Mouse (Mus musculus) CH12F3 (cell line): ENCODE data around the gene S100pbp.

ENCODE experiments used
- in situ Hi-C: fragments of 300-500 bp; cut with MboI; formaldehyde crosslinking; loops from 2 replicates; pipeline ENCODE4 v1.14.3; 2020; ENCODE audit warnings: low sequenced_read_pairs

The S100pbp gene

DNA sequence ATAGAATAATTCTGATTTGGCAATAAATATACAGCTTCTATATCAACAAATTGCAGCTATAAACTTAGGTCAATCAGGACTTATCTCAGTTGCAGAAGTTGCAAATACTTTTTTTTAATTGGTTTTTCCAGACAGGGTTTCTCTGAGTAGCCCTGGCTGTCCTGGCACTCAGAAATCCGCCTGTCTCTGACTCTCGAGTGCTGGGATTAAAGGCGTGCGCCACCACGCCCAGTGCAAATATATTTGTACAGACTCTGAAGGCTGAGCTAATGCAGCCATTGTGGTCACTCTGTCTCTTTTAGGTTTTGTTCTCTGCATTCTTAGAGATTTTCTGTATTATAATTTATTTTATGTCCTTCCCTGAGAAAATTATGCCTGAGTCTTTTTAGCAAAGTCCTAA, 32.0 kb downstream of the S100pbp start:
- in situ Hi-C loops: no loop called here

DNA sequence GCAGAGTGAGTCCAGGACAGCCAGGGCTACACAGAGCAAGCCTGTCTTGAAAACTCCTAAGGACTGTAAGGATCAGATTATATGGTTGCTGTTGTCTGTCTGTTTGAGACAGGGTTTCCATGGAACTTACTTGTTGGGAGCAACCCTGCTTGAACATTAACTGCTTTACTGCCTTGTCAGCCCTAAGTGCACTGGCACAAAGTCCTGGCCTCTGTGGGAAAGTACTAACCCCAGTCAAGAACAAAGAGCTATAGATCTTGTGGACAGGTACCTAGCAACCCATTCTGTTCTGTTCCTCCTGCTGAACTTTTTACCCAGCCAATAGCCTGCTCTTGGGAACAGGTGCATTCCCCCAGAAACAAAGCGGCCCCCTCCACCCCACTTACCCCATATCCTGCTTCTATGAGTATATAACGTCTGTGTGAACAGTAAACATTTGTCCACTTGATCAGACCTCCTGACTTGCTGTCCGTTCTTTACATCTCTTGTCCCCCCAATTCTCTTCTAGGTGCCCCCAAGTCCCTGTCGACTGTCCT, 38.2 kb downstream of the S100pbp start:
- in situ Hi-C loops: no loop called here

DNA sequence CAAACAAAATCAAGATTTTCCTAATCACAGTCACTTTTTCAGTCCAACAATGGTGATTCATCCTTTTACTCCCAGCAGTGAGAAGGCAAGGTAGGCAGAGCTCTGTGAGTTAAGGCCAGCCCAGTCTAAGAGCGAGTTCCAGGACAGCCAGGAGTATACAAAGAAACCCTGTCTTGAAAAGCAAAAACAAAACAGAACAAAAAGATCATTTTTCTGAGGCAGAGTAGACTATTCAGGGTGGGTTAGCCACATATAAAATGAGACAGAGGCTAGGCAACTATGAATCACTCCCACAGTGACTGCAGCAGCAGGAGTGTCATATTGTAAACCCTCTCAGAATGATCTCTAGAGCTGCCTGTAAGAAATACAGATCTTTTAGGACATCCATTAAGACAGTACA, 40.2 kb downstream of the S100pbp start:
- in situ Hi-C loops: no loop called here

DNA sequence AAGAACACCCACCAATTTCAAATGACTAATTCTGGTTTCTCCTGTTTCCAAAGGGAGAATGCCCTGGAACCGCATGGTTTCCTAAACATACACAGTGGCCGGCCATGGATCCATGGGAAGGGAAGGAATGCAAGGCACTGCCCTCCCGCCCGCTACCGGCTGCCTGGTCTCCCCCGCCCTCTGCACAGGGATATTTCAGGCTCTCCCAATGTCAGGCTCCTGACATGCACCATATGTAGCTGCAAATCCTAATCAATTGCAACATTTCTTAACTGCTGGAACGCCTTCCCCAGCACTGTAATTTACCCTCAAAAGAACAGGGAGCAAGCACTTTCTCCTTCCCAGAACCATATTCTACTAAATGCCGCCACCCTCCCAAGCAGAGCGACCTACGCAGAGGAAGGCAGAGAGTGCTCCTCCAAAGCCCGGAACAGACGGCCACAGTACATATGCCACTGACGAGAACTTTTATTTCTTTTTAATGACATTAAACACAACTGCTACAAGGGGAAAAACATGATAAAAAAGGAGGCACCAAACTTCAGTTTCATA, 41.9 kb downstream of the S100pbp start:
- in situ Hi-C loops: no loop called here

DNA sequence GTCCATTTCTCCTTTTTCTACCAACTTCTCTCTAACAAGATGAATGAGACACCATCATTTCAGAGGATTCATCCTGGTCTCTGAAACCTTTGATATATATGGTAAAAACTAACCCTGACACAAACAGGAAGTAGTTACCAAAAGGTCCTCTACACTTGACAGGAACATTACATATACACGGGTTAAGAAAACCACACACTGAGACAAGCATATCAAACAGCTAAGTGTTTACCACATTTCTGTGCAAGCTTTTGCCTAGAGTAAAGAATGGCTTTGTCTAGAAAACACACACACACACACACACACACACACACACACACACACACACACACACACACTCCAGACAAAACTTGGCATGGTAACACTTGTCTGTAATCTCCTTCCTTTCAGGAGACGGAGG, 43.1 kb downstream of the S100pbp start:
- in situ Hi-C loops: no loop called here

DNA sequence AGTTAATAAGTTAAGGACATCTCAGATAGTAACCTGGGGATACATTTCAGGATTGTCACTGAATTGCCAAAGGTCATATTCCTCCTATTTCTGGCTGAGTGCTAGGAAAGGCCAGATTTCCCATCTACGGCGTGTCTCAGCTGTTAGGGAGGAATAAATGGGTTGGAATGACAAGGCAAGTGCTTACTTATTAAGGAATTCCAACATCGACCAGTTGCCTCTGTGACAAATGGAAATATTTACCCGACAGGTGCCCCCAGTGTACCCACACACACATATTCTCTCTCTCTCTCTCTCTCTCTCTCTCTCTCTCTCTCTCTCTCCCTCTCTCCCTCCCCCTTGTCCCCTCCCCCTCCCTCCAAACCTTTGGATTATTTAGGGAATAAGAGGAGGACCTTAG, 43.6 kb downstream of the S100pbp start:
- in situ Hi-C loops: no loop called here

DNA sequence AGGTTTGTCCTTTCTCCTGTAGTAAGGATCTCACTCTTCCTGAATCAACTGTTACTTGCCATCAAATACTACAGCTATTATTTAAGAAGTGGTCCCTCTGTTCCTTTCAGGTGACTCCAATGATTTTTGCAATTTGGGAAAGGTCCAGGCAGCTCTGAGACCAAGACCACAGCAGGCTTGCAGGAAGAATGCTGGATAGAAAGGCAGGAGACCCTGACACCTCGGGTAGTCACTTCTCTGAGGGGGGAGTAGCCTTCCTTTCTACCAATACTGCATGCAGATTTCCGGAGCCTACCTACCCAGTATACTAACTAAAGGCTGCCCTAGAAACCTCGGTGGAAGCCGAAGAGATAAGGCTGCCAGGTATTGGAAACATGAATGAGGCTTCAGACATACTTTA, 44.1 kb downstream of the S100pbp start:
- in situ Hi-C loops: no loop called here

DNA sequence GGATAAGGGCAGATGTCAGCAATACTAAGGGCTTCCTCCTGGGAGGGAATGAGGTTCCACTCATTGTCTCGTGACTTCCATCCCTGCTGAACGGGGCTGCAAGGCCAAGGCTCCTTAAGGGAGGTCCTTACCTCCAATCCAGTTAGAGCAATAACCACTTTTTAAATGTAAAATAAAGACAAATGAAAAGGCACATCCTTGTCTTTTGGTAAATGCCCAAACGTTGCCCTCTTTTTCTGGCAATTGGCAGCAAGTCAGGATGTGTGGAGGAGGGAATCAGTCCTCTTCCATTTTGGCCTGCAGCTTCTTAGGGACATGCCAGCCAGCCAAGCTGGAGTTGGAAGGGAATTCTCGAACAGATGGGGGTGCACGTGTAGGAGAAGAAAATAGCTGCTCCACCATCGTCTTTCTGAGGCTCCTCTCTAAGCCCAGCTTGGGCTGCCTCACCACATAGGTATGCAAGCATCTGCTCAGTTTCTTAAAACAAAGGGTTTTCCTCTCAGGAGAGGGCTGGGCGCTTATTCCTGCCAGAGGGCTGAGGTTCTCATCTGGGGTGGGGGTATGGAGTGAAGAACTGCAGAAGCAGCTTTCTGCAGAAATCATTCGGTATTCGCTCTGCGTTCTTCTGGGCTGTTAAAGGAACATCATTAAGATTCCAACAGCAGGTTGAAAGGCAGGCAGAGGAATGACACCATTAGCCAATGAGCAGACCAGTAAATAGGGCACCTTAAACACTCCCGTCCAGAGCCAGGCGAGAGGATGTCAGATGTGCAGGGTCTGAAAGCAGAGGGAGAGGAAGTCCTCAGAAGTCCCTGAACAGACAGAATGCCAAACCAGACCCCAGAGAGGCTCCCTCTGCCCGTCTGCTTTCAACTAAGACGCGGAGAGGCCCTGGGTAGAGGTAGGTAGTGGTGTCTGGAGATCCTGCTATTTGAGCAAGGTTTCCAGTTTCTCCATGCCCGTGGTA, 44.8 kb downstream of the S100pbp start:
- in situ Hi-C loops: no loop called here

DNA sequence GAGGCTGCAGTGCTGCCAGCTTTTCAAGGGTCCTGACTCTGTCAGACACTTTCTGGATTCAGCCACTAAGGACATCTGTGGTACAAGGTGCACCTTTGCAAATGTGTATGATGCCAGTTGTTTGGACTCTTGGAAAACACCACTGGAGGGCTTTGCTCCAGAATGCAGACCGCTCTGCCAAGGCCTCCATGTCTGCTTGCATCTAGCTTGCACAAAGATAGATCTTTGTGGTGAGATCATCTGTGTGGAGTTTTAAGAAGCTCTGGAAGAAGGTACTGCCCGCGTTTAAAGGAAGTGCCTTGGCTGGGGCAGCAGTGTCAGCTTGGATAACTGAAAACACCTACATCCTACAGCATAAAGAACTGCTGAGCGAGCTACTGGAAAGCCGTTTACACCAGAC, 46.0 kb downstream of the S100pbp start:
- in situ Hi-C loops: no loop called here

DNA sequence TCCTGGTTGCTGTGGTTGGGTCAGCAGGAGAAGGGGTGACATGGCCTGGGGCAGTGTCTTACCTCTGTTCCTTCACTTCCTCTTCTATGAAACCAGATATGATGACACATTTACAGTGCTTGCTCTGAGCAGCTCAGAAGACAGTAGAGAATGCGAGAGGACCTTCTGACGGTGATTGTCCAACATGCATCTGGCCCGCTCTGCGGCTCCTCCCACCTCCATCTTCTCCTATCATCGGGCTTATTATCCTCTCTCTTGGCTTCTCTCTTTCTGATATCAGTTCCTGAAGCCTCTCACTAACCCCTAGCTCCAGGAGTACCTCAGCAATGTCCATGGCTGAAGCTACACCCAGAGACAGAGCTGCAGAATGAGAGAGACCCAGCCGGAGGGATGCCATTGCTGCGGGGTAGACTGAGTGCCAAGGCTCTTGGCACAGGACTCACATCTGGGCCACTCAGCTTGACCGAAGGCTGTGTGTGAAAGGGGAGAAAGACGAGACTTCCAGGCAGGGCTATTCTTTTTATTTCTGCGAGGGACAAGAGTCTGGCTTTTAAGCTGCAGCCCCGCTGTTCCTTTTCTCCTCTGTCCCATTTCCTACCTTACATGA, 47.0 kb downstream of the S100pbp start:
- in situ Hi-C loops: no loop called here

DNA sequence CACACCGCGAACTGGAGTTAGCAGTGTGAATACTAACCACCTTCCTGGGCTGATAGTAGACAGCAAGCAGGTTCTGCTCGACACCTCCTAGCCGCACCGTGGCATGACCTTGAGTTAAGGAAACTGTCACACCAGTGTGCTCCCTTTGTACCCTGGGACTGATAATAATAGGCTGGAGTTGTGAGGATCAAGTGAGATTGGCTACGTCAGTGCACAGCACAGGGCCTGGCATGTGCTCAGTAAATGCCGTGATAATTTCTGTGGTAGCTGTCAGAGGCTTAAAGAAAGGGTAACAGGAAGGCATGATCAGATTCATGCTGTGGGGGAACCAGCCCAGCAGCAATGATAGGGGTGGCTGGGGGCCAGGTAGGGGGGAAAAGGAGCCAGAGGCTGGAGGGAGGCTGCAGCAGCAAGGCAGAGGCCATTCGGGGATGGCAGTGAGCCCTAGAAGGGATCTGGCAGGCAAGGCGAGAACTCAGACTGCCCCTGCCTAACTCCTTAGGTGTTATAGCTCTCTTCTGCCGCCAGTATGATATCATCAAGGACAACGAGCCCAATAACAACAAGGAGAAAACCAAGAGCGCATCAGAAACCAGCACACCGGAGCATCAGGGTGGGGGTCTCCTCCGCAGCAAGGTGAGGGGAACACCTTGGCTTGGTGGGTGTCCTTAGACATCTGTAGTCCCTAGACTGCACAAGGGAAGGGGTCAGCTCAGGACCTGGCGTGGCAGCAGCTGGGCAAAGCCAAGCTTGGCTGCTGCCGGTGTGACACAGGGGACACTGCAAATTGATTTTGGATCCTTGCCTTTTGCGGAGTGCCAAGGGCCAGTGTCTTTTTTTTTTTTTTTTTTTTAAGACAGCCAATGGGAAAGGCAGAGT, 47.7 kb downstream of the S100pbp start:
- in situ Hi-C loops: no loop called here

DNA sequence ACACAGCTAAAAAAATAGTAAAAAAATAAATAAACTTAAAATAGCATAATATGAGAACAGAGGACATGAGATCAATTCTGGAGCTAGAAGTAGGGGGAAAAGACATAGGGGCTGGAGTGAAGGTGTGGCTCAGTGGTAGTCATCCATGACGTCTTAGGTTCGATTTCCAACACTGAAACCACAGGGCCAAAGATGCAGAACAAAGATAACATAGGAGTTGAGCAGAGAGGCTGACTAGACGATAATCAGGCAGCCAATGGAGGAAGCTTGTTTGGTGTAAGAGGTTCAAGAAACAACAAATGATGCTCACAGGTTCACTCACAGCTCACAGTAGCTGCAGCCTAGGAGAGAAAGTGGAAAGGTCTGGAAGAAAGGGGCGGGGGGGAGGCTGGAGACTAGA, 48.7 kb downstream of the S100pbp start:
- in situ Hi-C loops: no loop called here

DNA sequence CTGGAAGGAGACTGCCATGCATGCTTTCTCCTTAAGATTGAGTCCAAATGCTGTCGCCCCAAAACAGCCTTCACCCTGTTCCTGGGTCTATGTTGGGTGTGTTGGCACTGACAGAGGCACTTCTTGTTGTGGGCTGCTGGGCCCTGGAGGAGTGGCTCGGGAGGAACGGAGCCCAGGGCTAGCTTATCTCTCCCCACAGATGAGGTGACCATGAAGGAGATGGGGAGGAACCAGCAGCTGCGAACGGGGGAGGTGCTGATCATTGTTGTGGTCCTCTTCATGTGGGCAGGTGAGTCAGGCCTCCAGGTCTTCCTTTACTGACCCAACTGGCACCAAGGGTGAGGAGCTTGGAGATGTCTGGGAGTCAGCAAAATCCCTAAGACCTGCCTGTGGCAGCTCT, 49.9 kb downstream of the S100pbp start:
- in situ Hi-C loops: no loop called here

DNA sequence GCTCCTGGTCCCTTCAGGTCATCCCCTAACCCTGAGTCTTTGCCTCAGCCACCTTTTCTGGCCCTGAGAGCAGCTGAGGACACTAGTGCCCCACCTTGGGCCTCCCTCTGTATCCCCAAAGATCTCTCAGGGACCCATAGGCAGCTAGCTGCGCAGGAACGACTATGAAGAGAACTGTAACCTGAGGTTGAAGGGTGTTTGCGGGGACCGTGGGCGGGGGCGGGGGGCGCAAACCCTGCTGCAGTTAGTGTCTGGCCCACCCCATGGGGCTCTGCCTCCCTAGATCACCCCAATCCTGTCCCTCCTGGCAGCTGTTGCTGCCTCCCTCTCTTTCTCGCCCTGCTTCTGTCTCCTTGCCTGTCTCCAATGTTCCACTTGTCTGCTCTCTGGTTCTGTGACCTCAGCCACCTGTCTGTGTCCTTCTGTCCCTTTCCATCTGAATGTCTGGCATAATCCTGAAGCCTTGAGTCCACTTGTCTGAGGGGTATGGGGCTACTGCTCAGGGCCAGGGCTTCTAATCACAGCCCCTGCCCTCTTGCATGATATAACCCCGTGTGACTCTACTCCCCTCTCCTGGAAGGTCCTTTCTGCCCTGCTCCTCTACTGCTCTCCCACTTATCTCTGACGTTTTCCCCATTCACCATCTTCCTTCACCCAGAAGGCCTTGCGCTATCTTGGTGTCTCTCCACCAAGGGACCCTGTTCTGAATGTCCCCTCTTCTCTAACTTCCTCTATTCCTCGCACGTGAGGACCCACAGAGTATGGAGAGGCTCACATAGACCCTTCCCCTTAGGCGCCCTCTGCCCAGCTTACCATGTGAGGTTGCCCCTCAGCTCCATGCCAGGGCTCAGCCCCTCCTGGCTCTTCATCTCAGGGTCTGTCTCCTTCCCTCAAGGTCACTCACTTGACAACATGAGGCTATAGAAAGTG, 51.9 kb downstream of the S100pbp start:
- in situ Hi-C loops: no loop called here

DNA sequence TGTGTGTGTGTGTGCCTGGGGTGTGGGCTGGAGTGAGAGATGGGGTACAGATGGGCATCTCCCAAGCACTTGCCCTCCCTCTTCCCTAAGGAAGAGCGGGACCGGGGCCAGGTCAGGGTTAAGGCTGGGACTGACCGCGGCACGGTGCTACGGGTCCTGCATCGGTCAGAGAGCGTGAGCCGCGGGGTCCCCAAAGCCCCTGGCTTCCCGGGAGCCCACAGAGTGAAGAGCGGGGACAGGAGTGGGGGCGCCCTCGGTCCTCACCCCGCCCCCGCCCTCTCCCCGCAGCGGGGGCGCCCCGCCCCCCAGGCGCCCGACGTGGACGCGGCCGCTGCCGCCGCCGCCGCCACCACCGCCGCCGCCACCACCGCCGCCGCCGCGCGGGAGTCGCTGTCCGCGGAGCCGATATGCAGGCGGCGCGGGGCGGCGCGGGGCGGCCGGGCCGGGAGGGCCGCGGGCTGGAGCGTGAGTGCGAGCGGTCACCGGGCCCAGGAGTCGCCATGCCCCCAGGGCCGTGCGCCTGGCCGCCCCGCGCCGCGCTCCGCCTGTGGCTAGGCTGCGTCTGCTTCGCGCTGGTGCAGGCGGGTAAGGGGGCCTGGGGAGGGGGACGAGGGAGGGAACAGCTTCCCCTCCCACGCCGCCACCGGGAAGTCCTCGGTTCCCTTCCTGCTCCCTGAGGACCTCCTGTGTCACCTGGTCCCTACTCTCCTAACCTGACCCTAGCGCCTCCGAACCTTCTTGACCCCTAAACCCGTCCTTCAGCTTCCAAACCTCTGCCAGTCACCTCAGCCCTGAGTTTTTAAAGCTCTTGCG, 52.7 kb downstream of the S100pbp start, which contains the start of gene Fndc5:
Gene Fndc5, plus strand, starts transcription at position 421 of the 813 bp plus-strand sequence.
- in situ Hi-C loops: no loop called here

DNA sequence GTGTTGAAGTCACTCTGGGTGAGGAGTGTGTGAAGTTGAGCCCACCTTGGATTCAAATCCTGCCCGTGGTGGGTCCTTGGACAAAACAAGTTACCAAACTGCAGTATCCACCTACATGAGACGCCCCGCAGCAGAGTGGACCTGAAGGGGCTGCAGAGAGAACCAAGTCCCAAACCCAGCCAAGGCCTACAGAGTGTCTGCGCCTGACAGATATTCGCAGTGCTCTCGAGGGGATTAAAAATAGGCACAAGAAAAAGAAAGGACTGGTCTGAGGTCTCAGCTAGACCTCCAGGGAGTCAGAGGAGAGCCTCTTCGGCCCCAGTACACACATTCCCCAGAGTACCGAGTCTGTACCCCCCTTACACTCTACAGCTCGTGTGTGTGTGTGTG, 53.3 kb downstream of the S100pbp start:
- in situ Hi-C loops: no loop called here

DNA sequence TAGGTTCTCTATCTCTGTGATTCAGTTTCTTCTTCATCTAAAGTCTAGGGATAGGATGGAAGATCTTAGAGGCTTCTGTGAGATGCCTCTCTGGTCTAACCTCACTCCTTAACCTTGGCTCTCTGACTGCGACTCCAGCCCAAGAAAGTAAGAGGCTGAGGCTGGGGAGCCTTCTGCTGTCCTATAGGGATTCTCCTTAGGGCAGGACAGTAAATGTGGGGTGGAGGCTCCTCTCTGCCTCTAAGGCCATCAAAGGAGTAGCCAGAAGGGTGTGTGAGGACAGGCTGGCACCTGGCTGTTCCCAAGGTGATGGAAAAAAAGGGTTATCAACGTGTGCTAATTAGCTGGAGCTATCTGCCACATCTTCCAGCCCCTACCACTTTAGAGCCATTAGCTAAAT, 53.9 kb downstream of the S100pbp start:
- in situ Hi-C loops: no loop called here

DNA sequence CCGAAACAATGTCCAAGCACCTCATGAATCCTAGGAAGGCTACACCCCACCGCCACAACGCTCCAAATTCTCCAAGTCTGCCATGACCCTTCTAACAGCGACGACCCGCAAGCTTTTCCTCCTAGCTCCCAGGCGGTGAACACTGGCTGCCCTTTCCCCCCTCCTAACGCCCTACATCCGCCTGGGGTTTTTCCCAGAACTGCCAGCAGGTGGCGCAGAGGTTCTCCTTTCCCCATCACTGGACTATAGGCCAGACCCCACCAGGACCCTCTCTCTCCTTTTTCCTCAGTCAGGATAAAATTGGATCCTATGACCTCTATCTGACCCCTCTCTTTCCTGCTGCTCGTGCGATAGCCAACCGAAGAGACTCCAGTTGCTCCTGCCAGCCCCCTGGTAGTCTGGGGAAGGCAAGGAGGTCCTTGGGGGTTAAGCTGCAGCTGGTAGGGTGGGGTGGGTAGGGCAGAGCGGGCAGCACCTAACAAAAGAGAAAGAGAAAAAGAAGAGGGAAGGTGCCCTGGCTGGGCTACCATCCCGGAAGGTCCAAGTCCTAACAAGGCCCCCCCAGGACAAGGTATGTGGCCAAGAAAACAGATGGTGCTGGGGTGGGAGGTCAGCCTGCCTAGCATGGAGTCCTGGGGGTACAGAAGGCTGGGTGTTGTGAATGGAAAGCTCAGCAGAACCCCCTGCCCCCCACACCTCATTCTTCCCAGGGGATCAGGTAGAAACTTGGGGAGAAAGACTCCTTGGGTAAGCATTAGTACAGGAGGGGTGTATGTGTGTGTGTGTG, 54.5 kb downstream of the S100pbp start:
- in situ Hi-C loops: no loop called here
